In genomic region chr1:167689232-167689261, GRCm38 (mm10) we compare ENCODE assay signal across 9 mouse cellular contexts. TPM values are rescaled to one million over a fixed set of nuclear protein-coding genes. Genes with fewer than 3 reads are reported as not detected.
DNase-seq lines count a peak whose midpoint lies in the region; ATAC-seq and TF ChIP-seq lines count a peak whose summit lies in the region.
"Had no signal": no experiment of that assay in that cellular context is flagged by ENCODE, and none has a peak within 500 bp of the region (broad histone marks: within the 10 kb centered on the region; RNA-seq: fewer than 3 reads in every experiment).

Gene Lmx1a, plus strand, starts transcription at chr1:167689237.

- H3K4me3 ChIP-seq in layer of hippocampus, adult 2 months, result peak within 1 kb of the TSS; percentile 40
- H3K4me3 ChIP-seq in forebrain, embryonic 11.5 days (ENCODE audit: low read depth, low read length), result peak within 1 kb of the TSS; percentile 46
- H3K4me3 ChIP-seq in intestine, postnatal 0 days (ENCODE audit: low read depth, low read length), result peak within 1 kb of the TSS; percentile 53
- peak within 1 kb of the TSS; percentile 43 for H3K4me3 ChIP-seq in neural tube, embryonic 12.5 days
- H3K4me3 ChIP-seq: megakaryocyte, embryonic 14.5 days had no signal

- TF ChIP-seq CTCF in layer of hippocampus, adult 2 months (conservative IDR thresholded peaks at IDR 0.05), result no peak
- no peak for TF ChIP-seq CTCF in intestine, postnatal 0 days (IDR thresholded peaks at IDR 0.05; ENCODE audit: low read depth)

- WGBS in forebrain, embryonic 11.5 days, result 0% methylated on average over 3 of the region's 3 CpGs
- 0% methylated on average over 3 of the region's 3 CpGs for WGBS in intestine, postnatal 0 days
- WGBS in neural tube, embryonic 12.5 days, result 0% methylated on average over 3 of the region's 3 CpGs

- intact Hi-C loops in left cerebral cortex, postnatal 36 days (cut with DNase I), result no loop called here

- H3K36me3 ChIP-seq in forebrain, embryonic 11.5 days (ENCODE audit: control insufficient read depth, insufficient read depth, low read length), result no peaks in the 10 kb centered on the region
- H3K36me3 ChIP-seq in intestine, postnatal 0 days (ENCODE audit: control insufficient read depth, insufficient read depth), result no peaks in the 10 kb centered on the region
- no peaks in the 10 kb centered on the region for H3K36me3 ChIP-seq in neural tube, embryonic 12.5 days

- H3K27ac ChIP-seq in layer of hippocampus, adult 2 months, result no peak within 1 kb of the TSS
- H3K27ac ChIP-seq in forebrain, embryonic 11.5 days (ENCODE audit: low read depth, low read length), result peak within 1 kb of the TSS; percentile 6; the same call in 1 of the 2 replicates
- H3K27ac ChIP-seq in intestine, postnatal 0 days (ENCODE audit: low read depth, low read length), result no peak within 1 kb of the TSS
- no peak within 1 kb of the TSS for H3K27ac ChIP-seq in neural tube, embryonic 12.5 days

- no peak for DNase-seq in layer of hippocampus, adult 2 months (ENCODE audit: low spot score in 2 of 2)
- no peak for DNase-seq in layer of hippocampus, postnatal 10 days (ENCODE audit: low spot score in 2 of 2)
- DNase-seq in forebrain, embryonic 11.5 days (ENCODE audit: low spot score), result no peak
- no peak for DNase-seq in embryo, embryonic 10.5 days (ENCODE audit: low spot score)
- DNase-seq in left cerebral cortex, postnatal 36 days (ENCODE audit: low spot score in 2 of 2), result no peak

- H3K9ac ChIP-seq in forebrain, embryonic 11.5 days (ENCODE audit: low read length), result peak within 1 kb of the TSS; percentile 56
- no peak within 1 kb of the TSS for H3K9ac ChIP-seq in intestine, postnatal 0 days (ENCODE audit: low read depth, low read length)
- peak within 1 kb of the TSS; percentile 51 for H3K9ac ChIP-seq in neural tube, embryonic 12.5 days

- peak within 1 kb of the TSS; percentile 86 for H3K4me2 ChIP-seq in forebrain, embryonic 11.5 days (ENCODE audit: low read depth, low read length, severe bottlenecking)
- H3K4me2 ChIP-seq in intestine, postnatal 0 days (replicated peaks; ENCODE audit: low read depth), result peak within 1 kb of the TSS; percentile 89
- H3K4me2 ChIP-seq in neural tube, embryonic 12.5 days (replicated peaks), result peak within 1 kb of the TSS; percentile 86

- H3K9me3 ChIP-seq in forebrain, embryonic 11.5 days (ENCODE audit: control insufficient read depth, low read length), result peaks cover 4% of the 10 kb centered on the region; the same call in 1 of the 2 replicates
- no peaks in the 10 kb centered on the region for H3K9me3 ChIP-seq in intestine, postnatal 0 days (ENCODE audit: control insufficient read depth)
- H3K9me3 ChIP-seq in neural tube, embryonic 12.5 days, result peaks cover 4% of the 10 kb centered on the region

- H3K4me1 ChIP-seq in forebrain, embryonic 11.5 days (replicated peaks; ENCODE audit: control insufficient read depth, insufficient read depth, low read length), result peaks cover 9% of the 10 kb centered on the region
- 0 out of 2 replicates have a peak, but pooled peaks cover 3% of the 10 kb centered on the region for H3K4me1 ChIP-seq in intestine, postnatal 0 days (replicated peaks; ENCODE audit: control insufficient read depth, insufficient read depth, low read length)
- peaks cover 24% of the 10 kb centered on the region for H3K4me1 ChIP-seq in neural tube, embryonic 12.5 days

- no peak for ATAC-seq in forebrain, embryonic 11.5 days (replicated peaks; ENCODE audit: low FRiP score)
- no peak for ATAC-seq in intestine, postnatal 0 days
- no peak for ATAC-seq in neural tube, embryonic 12.5 days (ENCODE audit: low FRiP score, low read depth)
- no peak for ATAC-seq in activated CD4-positive, CD25-positive, alpha-beta regulatory T cell, adult 4 months

- peaks cover 72% of the 10 kb centered on the region for H3K27me3 ChIP-seq in forebrain, embryonic 11.5 days (ENCODE audit: control insufficient read depth, insufficient read depth, low read length)
- peaks cover 82% of the 10 kb centered on the region for H3K27me3 ChIP-seq in intestine, postnatal 0 days (replicated peaks; ENCODE audit: control insufficient read depth, insufficient read depth, low read length)
- H3K27me3 ChIP-seq in neural tube, embryonic 12.5 days (replicated peaks), result peaks cover 80% of the 10 kb centered on the region

RNA-seq across cellular contexts. Expression of gene Lmx1a, which starts in this region (rescaled TPM):
- total RNA-seq in layer of hippocampus, adult 2 months (2021), result under 1 TPM; 0.10 to 0.33 TPM
- total RNA-seq in layer of hippocampus, postnatal 10 days (2021), result under 1 TPM; 0.22 to 0.71 TPM
- polyA plus RNA-seq in forebrain, embryonic 11.5 days (2014; fragmentation: Nextera tagmentation; extraction: Ambion mirVana), result 7.1 and 8.4 TPM in 2 replicates
- polyA plus RNA-seq in intestine, postnatal 0 days (2015; fragmentation: Nextera tagmentation; extraction: Ambion mirVana), result 0.24 and 0.27 TPM in 2 replicates
- 2.1 and 2.3 TPM in 2 replicates for polyA plus RNA-seq in neural tube, embryonic 12.5 days (2016; fragmentation: Nextera tagmentation; extraction: Ambion mirVana)
- polyA plus RNA-seq in activated CD4-positive, CD25-positive, alpha-beta regulatory T cell, adult 4 months (2017; shearing (Covaris generic)), result not detected
- not detected for total RNA-seq in left cerebral cortex, postnatal 36 days (2021)
